Mouse (Mus musculus): ENCODE measurements around the gene Pth2.

The Pth2 gene

DNA sequence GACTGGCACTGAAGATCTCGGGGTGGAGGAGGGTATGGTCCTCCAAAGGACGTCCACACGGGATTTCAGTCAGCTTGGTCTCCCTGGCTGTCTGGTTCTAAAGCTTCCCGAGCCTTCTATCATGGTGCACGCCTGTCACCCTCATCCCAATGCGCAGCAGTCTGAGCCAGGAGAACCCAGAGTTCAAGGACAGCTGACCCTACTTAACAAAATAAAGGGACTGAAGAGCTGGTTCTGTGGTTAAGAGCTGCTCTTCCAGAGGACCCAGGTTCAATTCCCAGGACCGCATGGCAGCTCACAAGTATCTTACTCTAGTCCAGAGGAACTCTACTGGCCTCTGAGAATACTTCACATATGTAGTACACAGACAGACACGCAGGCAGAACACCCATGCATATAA is 48.3 kb downstream of the Pth2 start:
- ATAC-seq (ENCODE audit: insufficient number of reproducible peaks, low FRiP score, low TSS enrichment) = no peak

- no peak for ATAC-seq (ENCODE audit: insufficient number of reproducible peaks, low FRiP score, low TSS enrichment)
These were observed 48.8 kb downstream of the Pth2 start for GRCm38 (mm10) chr7:45229459-45230203.

- no peak for ATAC-seq (ENCODE audit: insufficient number of reproducible peaks, low FRiP score, low TSS enrichment)
These were observed 50.4 kb downstream of the Pth2 start for GRCm38 (mm10) chr7:45231192-45231591.
